Mouse (Mus musculus) naive thymus-derived CD4-positive, alpha-beta T cell, adult 5 months (primary cell): ENCODE data around the gene Nr2f1. TPM values are rescaled to one million over a fixed set of nuclear protein-coding genes. Genes with fewer than 3 reads are reported as not detected.

Experiments
- polyA plus RNA-seq: library from polyadenylated mRNA; unstranded; fragments of 100-300 nt; shearing (Covaris generic); gene quantifications from one replicate; pipeline ENCODE4 v1.2.1, GENCODE M21; 2017

The Nr2f1 gene
- not detected for polyA plus RNA-seq

GRCm38 (mm10) chr13:78199642-78200160, at the start of gene Nr2f1:
Nr2f1 (minus strand) TSS chr13:78199757.

Other genes starting within 250 kb of the Nr2f1 start
- gene Pou5f2, start 174.9 kb downstream of the Nr2f1 start, polyA plus RNA-seq = 4.2 TPM